Mouse (Mus musculus) forebrain, embryonic 12.5 days (tissue): ENCODE data around the gene Hs6st2. TPM values are rescaled to one million over a fixed set of nuclear protein-coding genes. Genes with fewer than 3 reads are reported as not detected.
A peak's percentile ranks its signal among the peaks of the same experiment; 100 is the strongest.

Experiments
- ATAC-seq: fragments of 200-750 bp; cut with Nextera tagmentation; 2 replicates; pipeline ENCODE4 v1.8.0; 2017; ENCODE audit warnings: moderate TSS enrichment; ENCODE audit not compliant: low FRiP score
- H3K27ac ChIP-seq: fragments of 300-500 bp; sonication (generic); 2 replicates; pipeline ENCODE4 v1.5.1; 2016; ENCODE audit warnings: mild to moderate bottlenecking
- H3K27me3 ChIP-seq: fragments of 300-500 bp; sonication (generic); 2 replicates; pipeline ENCODE4 v1.6.1; 2016; ENCODE audit warnings: mild to moderate bottlenecking
- H3K36me3 ChIP-seq: fragments of 300-500 bp; sonication (generic); replicated peaks from 2 replicates; pipeline ENCODE4 v1.6.1; 2016; ENCODE audit warnings: mild to moderate bottlenecking
- H3K4me1 ChIP-seq: fragments of 300-500 bp; sonication (generic); 2 replicates; pipeline ENCODE4 v1.6.1; 2016
- H3K4me2 ChIP-seq: fragments of 300-500 bp; sonication (generic); 2 replicates; pipeline ENCODE4 v1.6.1; 2016; ENCODE audit warnings: mild to moderate bottlenecking, moderate library complexity
- H3K4me3 ChIP-seq: fragments of 300-500 bp; sonication (generic); replicated peaks from 2 replicates; pipeline ENCODE4 v1.5.1; 2016; ENCODE audit warnings: mild to moderate bottlenecking
- H3K9ac ChIP-seq: fragments of 300-500 bp; sonication (generic); 2 replicates; pipeline ENCODE4 v1.6.1; 2016; ENCODE audit warnings: mild to moderate bottlenecking
- H3K9me3 ChIP-seq: fragments of 300-500 bp; sonication (generic); 2 replicates; pipeline ENCODE4 v1.6.1; 2016
- WGBS: fragments of 180-500 bp; shearing (Covaris S2); methylation state at CpG from one replicate; pipeline ENCODE4 v1.1.7; 2016; 5-methylcytosine and 5-hydroxymethylcytosine counted together
- polyA plus RNA-seq: library from polyadenylated mRNA; unstranded; fragments of >200 nt; fragmentation: Nextera tagmentation; extraction: Ambion mirVana; gene quantifications from 2 replicates; pipeline ENCODE4 v1.2.1, GENCODE M21; 2016

Hs6st2 gene
- polyA plus RNA-seq, 1 experiment from 2014 or later = 23.7 TPM

GRCm38 (mm10) chrX:51443366-51443765 lies 238.3 kb downstream of the Hs6st2 start:
- WGBS = 55% methylated on average over 4 of the region's 4 CpGs
- H3K4me3 ChIP-seq = no peak overlapping the region
- H3K9ac ChIP-seq = no peak overlapping the region
- no peaks in the 10 kb centered on the region for H3K4me1 ChIP-seq
- no peak overlapping the region for H3K4me2 ChIP-seq
- ATAC-seq = no peak
- H3K27ac ChIP-seq = no peak overlapping the region
- H3K27me3 ChIP-seq = no peaks in the 10 kb centered on the region
- H3K36me3 ChIP-seq = no peaks in the 10 kb centered on the region
- H3K9me3 ChIP-seq = no peaks in the 10 kb centered on the region

- H3K9me3 ChIP-seq = no peaks in the 10 kb centered on the region
- no peak overlapping the region for H3K9ac ChIP-seq
- no peaks in the 10 kb centered on the region for H3K36me3 ChIP-seq
- no peak for ATAC-seq
- H3K4me1 ChIP-seq = no peaks in the 10 kb centered on the region
- no peak overlapping the region for H3K27ac ChIP-seq
- no peak overlapping the region for H3K4me2 ChIP-seq
- WGBS = 66% methylated on average over 3 of the region's 3 CpGs
- no peaks in the 10 kb centered on the region for H3K27me3 ChIP-seq
- no peak overlapping the region for H3K4me3 ChIP-seq
These were observed 249.9 kb downstream of the Hs6st2 start for GRCm38 (mm10) chrX:51431706-51432105.

- no peak for ATAC-seq
- 83% methylated on average over 5 of the region's 5 CpGs for WGBS
- no peak overlapping the region for H3K4me2 ChIP-seq
- no peak overlapping the region for H3K4me3 ChIP-seq
- no peaks in the 10 kb centered on the region for H3K9me3 ChIP-seq
- H3K9ac ChIP-seq = no peak overlapping the region
- H3K36me3 ChIP-seq = no peaks in the 10 kb centered on the region
- no peaks in the 10 kb centered on the region for H3K27me3 ChIP-seq
- H3K27ac ChIP-seq = no peak overlapping the region
- H3K4me1 ChIP-seq = no peaks in the 10 kb centered on the region
These were observed 256.6 kb downstream of the Hs6st2 start for GRCm38 (mm10) chrX:51425031-51425430.

- Histone ChIP-seq H3K4me3 (no peak overlapping the region), H3K36me3 (no peaks in the 10 kb centered on the region), H3K9me3 (no peaks in the 10 kb centered on the region), H3K4me2 (no peak overlapping the region), H3K4me1 (no peaks in the 10 kb centered on the region), H3K27ac (no peak overlapping the region), H3K27me3 (no peaks in the 10 kb centered on the region), H3K9ac (no peak overlapping the region)
- no peak for ATAC-seq
- 76% methylated on average over 2 of the region's 2 CpGs for WGBS
These were observed 271.4 kb downstream of the Hs6st2 start for GRCm38 (mm10) chrX:51410289-51410688.

- Histone ChIP-seq H3K27me3 (no peaks in the 10 kb centered on the region), H3K4me1 (no peaks in the 10 kb centered on the region), H3K9me3 (no peaks in the 10 kb centered on the region), H3K27ac (no peak overlapping the region), H3K36me3 (no peaks in the 10 kb centered on the region), H3K9ac (no peak overlapping the region), H3K4me3 (no peak overlapping the region), H3K4me2 (no peak overlapping the region)
- ATAC-seq = no peak
These were observed 284.2 kb downstream of the Hs6st2 start for GRCm38 (mm10) chrX:51397457-51397856.

GRCm38 (mm10) chrX:51374670-51375069 lies 307.0 kb downstream of the Hs6st2 start:
- WGBS = 23% methylated on average over 5 of the region's 5 CpGs
- Histone ChIP-seq H3K36me3 (no peaks in the 10 kb centered on the region), H3K9me3 (no peaks in the 10 kb centered on the region), H3K9ac (no peak overlapping the region), H3K4me3 (no peak overlapping the region), H3K4me1 (no peaks in the 10 kb centered on the region), H3K27me3 (peaks cover 14% of the 10 kb centered on the region; the same call in 1 of the 2 replicates), H3K4me2 (no peak overlapping the region), H3K27ac (no peak overlapping the region)
- peak; percentile 39; the same call in 1 of the 2 replicates for ATAC-seq

- Histone ChIP-seq H3K27ac (no peak overlapping the region), H3K4me1 (no peaks in the 10 kb centered on the region), H3K4me3 (no peak overlapping the region), H3K9me3 (no peaks in the 10 kb centered on the region), H3K27me3 (peaks cover 18% of the 10 kb centered on the region; the same call in 1 of the 2 replicates), H3K9ac (no peak overlapping the region), H3K36me3 (no peaks in the 10 kb centered on the region), H3K4me2 (no peak overlapping the region)
- no peak for ATAC-seq
- WGBS = 41% methylated on average over 5 of the region's 5 CpGs
These were observed 309.0 kb downstream of the Hs6st2 start for GRCm38 (mm10) chrX:51372477-51373239.

- Histone ChIP-seq H3K36me3 (no peaks in the 10 kb centered on the region), H3K27me3 (no peaks in the 10 kb centered on the region), H3K4me2 (no peak overlapping the region), H3K27ac (no peak overlapping the region), H3K9ac (no peak overlapping the region), H3K9me3 (no peaks in the 10 kb centered on the region), H3K4me1 (no peaks in the 10 kb centered on the region), H3K4me3 (no peak overlapping the region)
- ATAC-seq = no peak
- WGBS = 89% methylated on average over 1 of the region's 1 CpGs
These were observed 332.0 kb downstream of the Hs6st2 start for GRCm38 (mm10) chrX:51349682-51350081.

GRCm38 (mm10) chrX:51343595-51343994 lies 338.1 kb downstream of the Hs6st2 start:
- no peak overlapping the region for H3K4me2 ChIP-seq
- no peak overlapping the region for H3K4me3 ChIP-seq
- ATAC-seq = no peak
- no peak overlapping the region for H3K27ac ChIP-seq
- no peaks in the 10 kb centered on the region for H3K27me3 ChIP-seq
- H3K9ac ChIP-seq = no peak overlapping the region
- H3K36me3 ChIP-seq = no peaks in the 10 kb centered on the region
- no peaks in the 10 kb centered on the region for H3K4me1 ChIP-seq
- H3K9me3 ChIP-seq = no peaks in the 10 kb centered on the region
- 62% methylated on average over 3 of the region's 3 CpGs for WGBS

Other genes with a start within 250 kb of the Hs6st2 start
- not detected in 2 replicates for gene Usp26, start 119.4 kb upstream of the Hs6st2 start, polyA plus RNA-seq